Mouse (Mus musculus): ENCODE measurements at regions not wholly inside any gene's neighbourhood (a gene's known extent, or its start where the extent isn't known, plus 50 kb on each side); places are given as distances from the start of the nearest gene placed in this dataset.

- Histone ChIP-seq H3K36me3 (ENCODE audit: control insufficient read depth, insufficient read depth, low read length) (no peaks in the 10 kb centered on the region), H3K27ac (replicated peaks; ENCODE audit: insufficient read depth, low read depth, low read length) (no peak overlapping the region), H3K9ac (ENCODE audit: low read depth, low read length) (no peak overlapping the region), H3K4me1 (ENCODE audit: control insufficient read depth, insufficient read depth, low read length) (no peaks in the 10 kb centered on the region), H3K79me2 (ENCODE audit: control insufficient read depth, insufficient read depth, low read length) (no peaks in the 10 kb centered on the region), H3K27me3 (ENCODE audit: control insufficient read depth, insufficient read depth, low read length) (no peaks in the 10 kb centered on the region), H3K4me3 (ENCODE audit: insufficient read depth, low read depth, low read length) (no peak overlapping the region)
- 62% methylated on average over 2 of the region's 2 CpGs for WGBS
- no peak for DNase-seq (ENCODE audit: extremely low read depth, low read depth, low spot score)
- TF ChIP-seq POLR2A (IDR thresholded peaks at IDR 0.05; ENCODE audit: extremely low read depth, insufficient read depth, low read length) (no peak), CTCF (IDR thresholded peaks at IDR 0.05; ENCODE audit: low read depth, low read length) (no peak)
Observed at GRCm38 (mm10) chr2:159232266-159232665, 437.7 kb downstream of the Dhx35 start.

- H3K36me3 ChIP-seq (ENCODE audit: control insufficient read depth, insufficient read depth, low read length): no peaks in the 10 kb centered on the region
- no peak overlapping the region for H3K27ac ChIP-seq (replicated peaks; ENCODE audit: insufficient read depth, low read depth, low read length)
- H3K9ac ChIP-seq (ENCODE audit: low read depth, low read length): no peak overlapping the region
- no peak for TF ChIP-seq CTCF (IDR thresholded peaks at IDR 0.05; ENCODE audit: low read depth, low read length)
- no peak for TF ChIP-seq POLR2A (IDR thresholded peaks at IDR 0.05; ENCODE audit: extremely low read depth, insufficient read depth, low read length)
- no peaks in the 10 kb centered on the region for H3K79me2 ChIP-seq (ENCODE audit: control insufficient read depth, insufficient read depth, low read length)
- no peaks in the 10 kb centered on the region for H3K27me3 ChIP-seq (ENCODE audit: control insufficient read depth, insufficient read depth, low read length)
- WGBS: 34% methylated on average over 6 of the region's 6 CpGs
- H3K4me1 ChIP-seq (ENCODE audit: control insufficient read depth, insufficient read depth, low read length): no peaks in the 10 kb centered on the region
- no peak overlapping the region for H3K4me3 ChIP-seq (ENCODE audit: insufficient read depth, low read depth, low read length)
- DNase-seq (ENCODE audit: extremely low read depth, low read depth, low spot score): no peak
Observed at GRCm38 (mm10) chr2:159235000-159235399, 440.4 kb downstream of the Dhx35 start.

- no peak for DNase-seq (ENCODE audit: extremely low read depth, low read depth, low spot score)
- Histone ChIP-seq H3K4me3 (ENCODE audit: insufficient read depth, low read depth, low read length) (no peak overlapping the region), H3K4me1 (ENCODE audit: control insufficient read depth, insufficient read depth, low read length) (no peaks in the 10 kb centered on the region), H3K27me3 (ENCODE audit: control insufficient read depth, insufficient read depth, low read length) (no peaks in the 10 kb centered on the region), H3K79me2 (ENCODE audit: control insufficient read depth, insufficient read depth, low read length) (no peaks in the 10 kb centered on the region), H3K36me3 (ENCODE audit: control insufficient read depth, insufficient read depth, low read length) (no peaks in the 10 kb centered on the region), H3K27ac (replicated peaks; ENCODE audit: insufficient read depth, low read depth, low read length) (no peak overlapping the region), H3K9ac (ENCODE audit: low read depth, low read length) (no peak overlapping the region)
- 90% methylated on average over 6 of the region's 6 CpGs for WGBS
- TF ChIP-seq CTCF (IDR thresholded peaks at IDR 0.05; ENCODE audit: low read depth, low read length) (no peak), POLR2A (IDR thresholded peaks at IDR 0.05; ENCODE audit: extremely low read depth, insufficient read depth, low read length) (no peak)
Observed at GRCm38 (mm10) chr2:159250065-159250464, 455.5 kb downstream of the Dhx35 start.

GRCm38 (mm10) chr2:159250993-159251665 is 456.5 kb downstream of the Dhx35 start:
- TF ChIP-seq CTCF (IDR thresholded peaks at IDR 0.05; ENCODE audit: low read depth, low read length) (no peak), POLR2A (IDR thresholded peaks at IDR 0.05; ENCODE audit: extremely low read depth, insufficient read depth, low read length) (no peak)

GRCm38 (mm10) chr2:159270221-159271080 is 475.8 kb downstream of the Dhx35 start:
- no peaks in the 10 kb centered on the region for H3K79me2 ChIP-seq (ENCODE audit: control insufficient read depth, insufficient read depth, low read length)
- H3K4me3 ChIP-seq (ENCODE audit: insufficient read depth, low read depth, low read length): no peak overlapping the region
- no peak overlapping the region for H3K9ac ChIP-seq (ENCODE audit: low read depth, low read length)
- DNase-seq (ENCODE audit: extremely low read depth, low read depth, low spot score): no peak
- no peaks in the 10 kb centered on the region for H3K36me3 ChIP-seq (ENCODE audit: control insufficient read depth, insufficient read depth, low read length)
- H3K27ac ChIP-seq (replicated peaks; ENCODE audit: insufficient read depth, low read depth, low read length): no peak overlapping the region
- H3K4me1 ChIP-seq (ENCODE audit: control insufficient read depth, insufficient read depth, low read length): no peaks in the 10 kb centered on the region
- WGBS: 74% methylated on average over 10 of the region's 10 CpGs
- TF ChIP-seq POLR2A (IDR thresholded peaks at IDR 0.05; ENCODE audit: extremely low read depth, insufficient read depth, low read length) (no peak), CTCF (IDR thresholded peaks at IDR 0.05; ENCODE audit: low read depth, low read length) (no peak)
- H3K27me3 ChIP-seq (ENCODE audit: control insufficient read depth, insufficient read depth, low read length): no peaks in the 10 kb centered on the region

More at GRCm38 (mm10) chr2:159250993-159251665, 456.5 kb downstream of the Dhx35 start:
- Histone ChIP-seq H3K4me1 (ENCODE audit: control insufficient read depth, insufficient read depth, low read length) (no peaks in the 10 kb centered on the region), H3K36me3 (ENCODE audit: control insufficient read depth, insufficient read depth, low read length) (no peaks in the 10 kb centered on the region), H3K27ac (replicated peaks; ENCODE audit: insufficient read depth, low read depth, low read length) (no peak overlapping the region), H3K79me2 (ENCODE audit: control insufficient read depth, insufficient read depth, low read length) (no peaks in the 10 kb centered on the region), H3K9ac (ENCODE audit: low read depth, low read length) (no peak overlapping the region), H3K27me3 (ENCODE audit: control insufficient read depth, insufficient read depth, low read length) (no peaks in the 10 kb centered on the region), H3K4me3 (ENCODE audit: insufficient read depth, low read depth, low read length) (no peak overlapping the region)
- no peak for DNase-seq (ENCODE audit: extremely low read depth, low read depth, low spot score)
- WGBS: 68% methylated on average over 6 of the region's 6 CpGs
